Mouse (Mus musculus): ENCODE measurements around the gene Ihh. TPM values are rescaled to one million over a fixed set of nuclear protein-coding genes. Genes with fewer than 3 reads are reported as not detected.

Ihh gene
- polyA plus RNA-seq, 1 experiment from 2014 or later, result 0.17 TPM

MicroRNAs encoded within 50 kb of the gene (microRNA counts, 519-probe panel; counts per million panel counts)
- microRNA mmu-miR-375, result 1,373 counts per million, percentile 8 among the panel's probes with 10 or more counts

Small RNAs within 50 kb of the gene (microRNA-seq; reads per million reads assigned to microRNA genes)
- 980 reads per million, percentile 79 among the genes with 10 or more reads in this experiment for gene Mir375

Other genes starting within 250 kb of the Ihh start
- gene Cyp27a1, start 238.1 kb downstream of the Ihh start, polyA plus RNA-seq (2015; fragmentation: Nextera tagmentation; extraction: Ambion mirVana), result 12.4 and 13.3 TPM in 2 replicates
- gene Prkag3, start 202.5 kb downstream of the Ihh start, polyA plus RNA-seq (2015; fragmentation: Nextera tagmentation; extraction: Ambion mirVana), result 4.6 and 5.7 TPM in 2 replicates
- gene Wnt6, start 179.8 kb downstream of the Ihh start, polyA plus RNA-seq (2015; fragmentation: Nextera tagmentation; extraction: Ambion mirVana), result 0.36 and 0.71 TPM in 2 replicates
- 0.20 and 0.24 TPM in 2 replicates for gene Wnt10a, start 160.2 kb downstream of the Ihh start, polyA plus RNA-seq (2015; fragmentation: Nextera tagmentation; extraction: Ambion mirVana)
- gene Cdk5r2, start 96.7 kb downstream of the Ihh start, polyA plus RNA-seq (2015; fragmentation: Nextera tagmentation; extraction: Ambion mirVana), result not detected in 2 replicates
- gene Fev, start 66.3 kb downstream of the Ihh start, polyA plus RNA-seq (2015; fragmentation: Nextera tagmentation; extraction: Ambion mirVana), result 0.39 and 0.66 TPM in 2 replicates
- not detected in 2 replicates for gene Cryba2, start 58.5 kb downstream of the Ihh start, polyA plus RNA-seq (2015; fragmentation: Nextera tagmentation; extraction: Ambion mirVana)
- gene Cfap65, start 16.1 kb downstream of the Ihh start, polyA plus RNA-seq (2015; fragmentation: Nextera tagmentation; extraction: Ambion mirVana), result 0.18 and 0.36 TPM in 2 replicates
- gene Nhej1, start 173.5 kb upstream of the Ihh start, polyA plus RNA-seq (2015; fragmentation: Nextera tagmentation; extraction: Ambion mirVana), result 7.5 and 8.8 TPM in 2 replicates
- 1.1 TPM in 2 replicates for gene Slc23a3, start 182.2 kb upstream of the Ihh start, polyA plus RNA-seq (2015; fragmentation: Nextera tagmentation; extraction: Ambion mirVana)
- 39.2 and 40.9 TPM in 2 replicates for gene Cnppd1, start 191.0 kb upstream of the Ihh start, polyA plus RNA-seq (2015; fragmentation: Nextera tagmentation; extraction: Ambion mirVana)
- 33.9 TPM in 2 replicates for gene Retreg2, start 191.1 kb upstream of the Ihh start, polyA plus RNA-seq (2015; fragmentation: Nextera tagmentation; extraction: Ambion mirVana)
- 30.4 and 31.7 TPM in 2 replicates for gene Zfand2b, start 217.0 kb upstream of the Ihh start, polyA plus RNA-seq (2015; fragmentation: Nextera tagmentation; extraction: Ambion mirVana)
- 15.2 and 16.1 TPM in 2 replicates for gene Abcb6, start 228.7 kb upstream of the Ihh start, polyA plus RNA-seq (2015; fragmentation: Nextera tagmentation; extraction: Ambion mirVana)
- 22.8 and 32.0 TPM in 2 replicates for gene Ankzf1, start 240.5 kb upstream of the Ihh start, polyA plus RNA-seq (2015; fragmentation: Nextera tagmentation; extraction: Ambion mirVana)
- 31.7 and 34.9 TPM in 2 replicates for gene Atg9a, start 240.5 kb upstream of the Ihh start, polyA plus RNA-seq (2015; fragmentation: Nextera tagmentation; extraction: Ambion mirVana)

Data from heart, embryonic 16.5 days (tissue).